Mouse (Mus musculus) lung, embryonic 16.5 days (tissue): ENCODE data around the gene Mis18a. TPM values are rescaled to one million over a fixed set of nuclear protein-coding genes. Genes with fewer than 3 reads are reported as not detected.

Source experiments
- ATAC-seq: fragments of 200-750 bp; cut with Nextera tagmentation; 2 replicates; pipeline ENCODE4 v1.8.0; 2017; ENCODE audit warnings: low read depth, mild to moderate bottlenecking, moderate library complexity
- H3K27ac ChIP-seq: fragments of 300-500 bp; sonication (generic); 2 replicates; pipeline ENCODE4 v1.5.1; 2014; ENCODE audit warnings: mild to moderate bottlenecking, control low read depth, low read length
- H3K27me3 ChIP-seq: fragments of 300-500 bp; sonication (generic); 2 replicates; pipeline ENCODE4 v1.6.1; 2014; ENCODE audit warnings: low read depth, low read length, mixed read lengths; ENCODE audit not compliant: control insufficient read depth, insufficient read depth
- H3K36me3 ChIP-seq: fragments of 300-500 bp; sonication (generic); 2 replicates; pipeline ENCODE4 v1.6.1; 2014; ENCODE audit warnings: low read length; ENCODE audit not compliant: control insufficient read depth, insufficient read depth
- H3K4me1 ChIP-seq: fragments of 300-500 bp; sonication (generic); replicated peaks from 2 replicates; pipeline ENCODE4 v1.6.1; 2014; ENCODE audit warnings: low read length, mixed read lengths; ENCODE audit not compliant: control insufficient read depth, insufficient read depth
- H3K4me2 ChIP-seq: fragments of 300-500 bp; sonication (generic); 2 replicates; pipeline ENCODE4 v1.6.1; 2014; ENCODE audit warnings: low read depth, low read length, control low read depth
- H3K4me3 ChIP-seq: fragments of 300-500 bp; sonication (generic); 2 replicates; pipeline ENCODE4 v1.5.1; 2014; ENCODE audit warnings: mild to moderate bottlenecking, low read length, control low read depth
- H3K9ac ChIP-seq: fragments of 300-500 bp; sonication (generic); 2 replicates; pipeline ENCODE4 v1.6.1; 2014; ENCODE audit warnings: low read length, control low read depth
- H3K9me3 ChIP-seq: fragments of 300-500 bp; sonication (generic); 2 replicates; pipeline ENCODE4 v1.6.1; 2016; ENCODE audit warnings: low read length; ENCODE audit not compliant: control insufficient read depth
- WGBS: fragments of 180-500 bp; shearing (Covaris S2); extraction: QIAGEN DNeasy Blood & Tissue Kit; methylation state at CpG from one replicate; pipeline ENCODE4 v1.1.7; 2014; 5-methylcytosine and 5-hydroxymethylcytosine counted together
- polyA plus RNA-seq: library from polyadenylated mRNA; unstranded; fragments of >200 nt; fragmentation: Nextera tagmentation; extraction: Ambion mirVana; gene quantifications from 2 replicates; pipeline ENCODE4 v1.2.1, GENCODE M21; 2015

The Mis18a gene
- polyA plus RNA-seq, 1 experiment from 2014 or later = 82.1 TPM

- 93% methylated on average over 13 of the region's 13 CpGs for WGBS
- Histone ChIP-seq H3K9me3 (no peaks in the 10 kb centered on the region), H3K27me3 (no peaks in the 10 kb centered on the region), H3K4me2 (no peak overlapping the region), H3K4me1 (no peaks in the 10 kb centered on the region), H3K4me3 (no peak overlapping the region), H3K36me3 (peaks cover 5% of the 10 kb centered on the region), H3K27ac (no peak overlapping the region), H3K9ac (no peak overlapping the region)
- no peak for ATAC-seq
These were observed 26.3 kb upstream of the Mis18a start for GRCm38 (mm10) chr16:90753386-90753941.

- Histone ChIP-seq H3K27ac (no peak overlapping the region), H3K4me3 (no peak overlapping the region), H3K9me3 (no peaks in the 10 kb centered on the region), H3K36me3 (no peaks in the 10 kb centered on the region; the same call in 1 of the 2 replicates), H3K27me3 (no peaks in the 10 kb centered on the region), H3K4me1 (no peaks in the 10 kb centered on the region), H3K4me2 (no peak overlapping the region), H3K9ac (no peak overlapping the region)
- 88% methylated on average over 7 of the region's 7 CpGs for WGBS
- ATAC-seq = no peak
These were observed 21.0 kb upstream of the Mis18a start for GRCm38 (mm10) chr16:90748169-90748568.

DNA sequence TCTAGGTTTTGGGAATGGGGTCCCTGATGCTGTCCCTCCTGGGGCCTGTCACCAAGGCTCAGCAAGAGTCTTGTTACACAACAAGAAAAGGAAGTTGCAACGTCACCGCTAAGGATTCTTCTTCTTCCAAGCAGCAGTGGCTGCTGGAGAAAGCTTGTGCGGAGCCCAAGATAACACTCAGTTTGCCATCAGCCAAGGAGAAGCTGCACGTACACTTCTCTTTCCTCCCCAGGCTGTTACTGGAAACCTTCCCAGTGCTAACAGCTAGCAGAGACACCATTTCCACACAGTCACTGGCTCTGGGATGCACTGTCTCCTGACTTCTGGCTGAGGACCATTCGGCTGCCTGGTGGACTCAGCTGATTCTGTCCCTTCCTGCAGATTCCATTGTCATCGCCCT, 19.9 kb upstream of the Mis18a start:
- H3K27ac ChIP-seq = no peak overlapping the region
- H3K4me1 ChIP-seq = no peaks in the 10 kb centered on the region
- no peak overlapping the region for H3K4me2 ChIP-seq
- no peaks in the 10 kb centered on the region for H3K9me3 ChIP-seq
- WGBS = 69% methylated on average over 6 of the region's 6 CpGs
- H3K36me3 ChIP-seq = no peaks in the 10 kb centered on the region
- no peak overlapping the region for H3K9ac ChIP-seq
- peak; percentile 86 for ATAC-seq
- H3K27me3 ChIP-seq = no peaks in the 10 kb centered on the region
- no peak overlapping the region for H3K4me3 ChIP-seq

GRCm38 (mm10) chr16:90738092-90738956, 11.1 kb upstream of the Mis18a start, which contains the start of gene Mrap:
Gene Mrap, plus strand, starts transcription at chr16:90738207.
- Histone ChIP-seq H3K27ac (no peak within 1 kb of the TSS), H3K4me2 (no peak within 1 kb of the TSS), H3K9me3 (no peaks in the 10 kb centered on the region), H3K36me3 (no peaks in the 10 kb centered on the region), H3K4me1 (no peaks in the 10 kb centered on the region), H3K4me3 (no peak within 1 kb of the TSS), H3K9ac (peak within 1 kb of the TSS; percentile 6; the same call in 1 of the 2 replicates), H3K27me3 (no peaks in the 10 kb centered on the region)
- 63% methylated on average over 26 of the region's 26 CpGs for WGBS
- ATAC-seq = peak; percentile 83

- Histone ChIP-seq H3K4me2 (no peak overlapping the region), H3K9ac (no peak overlapping the region), H3K27me3 (no peaks in the 10 kb centered on the region), H3K9me3 (no peaks in the 10 kb centered on the region), H3K4me3 (no peak overlapping the region), H3K27ac (no peak overlapping the region), H3K36me3 (no peaks in the 10 kb centered on the region), H3K4me1 (no peaks in the 10 kb centered on the region)
- no peak for ATAC-seq
- 45% methylated on average over 10 of the region's 10 CpGs for WGBS
These were observed 9.6 kb upstream of the Mis18a start for GRCm38 (mm10) chr16:90736672-90737270.

- Histone ChIP-seq H3K27me3 (no peaks in the 10 kb centered on the region), H3K36me3 (no peaks in the 10 kb centered on the region), H3K9me3 (no peaks in the 10 kb centered on the region), H3K9ac (no peak overlapping the region), H3K4me1 (no peaks in the 10 kb centered on the region), H3K27ac (no peak overlapping the region), H3K4me3 (no peak overlapping the region), H3K4me2 (no peak overlapping the region)
- WGBS = 59% methylated on average over 4 of the region's 4 CpGs
- ATAC-seq = no peak
These were observed 8.4 kb upstream of the Mis18a start for GRCm38 (mm10) chr16:90735611-90736010.

DNA sequence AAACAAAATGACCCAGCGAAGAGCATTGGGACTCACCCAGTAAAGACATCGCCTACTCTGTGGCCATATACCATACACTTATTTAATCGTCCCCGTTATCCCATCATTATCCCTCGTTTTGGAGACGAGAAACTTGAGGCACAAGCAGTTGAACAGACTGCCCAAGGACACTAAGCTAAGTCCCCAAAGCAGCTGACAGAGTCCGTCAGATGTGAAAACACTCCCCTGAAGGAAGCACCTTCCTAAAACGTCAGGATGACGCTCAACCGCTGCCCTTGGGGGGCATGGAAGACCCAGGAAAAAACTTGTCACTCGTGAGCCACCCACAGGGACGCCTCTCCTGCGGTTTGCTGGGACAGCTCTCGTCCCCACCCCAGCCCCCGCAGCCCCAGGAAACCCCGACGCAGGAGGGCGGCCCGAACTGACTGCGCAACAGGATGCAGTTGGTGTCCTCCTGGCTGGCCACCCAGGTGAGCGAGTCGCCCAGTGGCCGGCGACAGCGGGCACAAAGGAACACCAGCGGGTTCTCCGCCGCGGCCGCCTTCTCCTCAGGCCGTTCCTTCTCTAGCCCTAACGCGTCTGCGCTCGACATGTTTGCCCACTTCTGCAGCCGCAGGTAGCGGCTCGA, 490 bp downstream of the Mis18a start:
- Histone ChIP-seq H3K9me3 (no peaks in the 10 kb centered on the region), H3K4me3 (peak overlapping the region; percentile 92), H3K27me3 (no peaks in the 10 kb centered on the region), H3K4me1 (peaks cover 12% of the 10 kb centered on the region), H3K9ac (peak overlapping the region; percentile 91), H3K4me2 (peak overlapping the region; percentile 83), H3K36me3 (peaks cover 8% of the 10 kb centered on the region; the same call in 1 of the 2 replicates), H3K27ac (peak overlapping the region; percentile 71; the same call in 1 of the 2 replicates)
- no peak; the same call in 1 of the 2 replicates for ATAC-seq
- WGBS = 4% methylated on average over 38 of the region's 38 CpGs

GRCm38 (mm10) chr16:90724051-90724450, 3.2 kb downstream of the Mis18a start:
- 94% methylated on average over 4 of the region's 4 CpGs for WGBS
- Histone ChIP-seq H3K4me1 (peaks cover 12% of the 10 kb centered on the region), H3K27me3 (no peaks in the 10 kb centered on the region), H3K9me3 (no peaks in the 10 kb centered on the region), H3K4me3 (no peak overlapping the region), H3K36me3 (peaks cover 17% of the 10 kb centered on the region), H3K4me2 (no peak overlapping the region), H3K9ac (no peak overlapping the region), H3K27ac (no peak overlapping the region)
- no peak for ATAC-seq

DNA sequence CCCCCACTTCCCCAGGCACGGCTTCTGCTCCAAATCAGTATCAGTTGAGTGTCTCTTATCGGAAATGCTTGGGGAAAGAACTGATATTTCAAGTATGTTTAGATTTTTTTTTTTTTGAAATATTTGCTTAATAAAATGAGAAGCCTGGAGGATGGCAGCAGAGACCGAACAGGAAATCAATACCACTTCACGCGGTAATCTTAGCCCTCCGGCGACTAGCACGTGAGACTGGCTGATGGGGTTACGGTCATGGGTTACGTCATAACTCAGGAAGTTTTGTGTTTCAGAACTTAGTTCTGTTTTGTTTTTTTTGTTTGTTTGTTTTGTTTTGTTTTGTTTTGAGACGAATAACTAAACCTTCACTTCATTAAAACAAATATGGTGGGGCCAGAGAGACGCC, 16.9 kb downstream of the Mis18a start:
- Histone ChIP-seq H3K27me3 (no peaks in the 10 kb centered on the region), H3K27ac (peak overlapping the region; percentile 41), H3K4me2 (peak overlapping the region; percentile 47), H3K4me3 (0 out of 2 replicates have a peak overlapping the region, but pooled peaks have one; percentile 14), H3K9me3 (no peaks in the 10 kb centered on the region), H3K36me3 (no peaks in the 10 kb centered on the region), H3K4me1 (peaks cover 19% of the 10 kb centered on the region), H3K9ac (peak overlapping the region; percentile 44)
- ATAC-seq = no peak
- WGBS = 46% methylated on average over 12 of the region's 12 CpGs
